Comparison of ENCODE assay signal across 8 mouse cellular contexts in genomic region chr10:44530067-44530360, GRCm38 (mm10). TPM values are rescaled to one million over a fixed set of nuclear protein-coding genes. Genes with fewer than 3 reads are reported as not detected.
DNase-seq lines count a peak whose midpoint lies in the region; ATAC-seq and TF ChIP-seq lines count a peak whose summit lies in the region.

No protein-coding gene starts in this region.

- H3K9ac ChIP-seq in CH12.LX (ENCODE audit: insufficient read depth, low read depth) = 0 out of 2 replicates have a peak overlapping the region, but pooled peaks have one; percentile 48
- peak overlapping the region; percentile 73 for H3K9ac ChIP-seq in heart, embryonic 16.5 days (ENCODE audit: low read length)
- H3K9ac ChIP-seq in liver, embryonic 16.5 days (ENCODE audit: low read depth, low read length) = peak overlapping the region; percentile 70

- H3K27ac ChIP-seq in CH12.LX (ENCODE audit: insufficient read depth, low read depth) = no peak overlapping the region
- no peak overlapping the region for H3K27ac ChIP-seq in heart, embryonic 16.5 days (ENCODE audit: low read length)
- no peak overlapping the region for H3K27ac ChIP-seq in liver, embryonic 16.5 days (ENCODE audit: low read length)

- H3K4me2 ChIP-seq in CH12.LX (ENCODE audit: insufficient read depth, low read depth, poor library complexity, severe bottlenecking) = peak overlapping the region; percentile 74
- H3K4me2 ChIP-seq in heart, embryonic 16.5 days (ENCODE audit: low read depth, low read length) = peak overlapping the region; percentile 97
- peak overlapping the region; percentile 97 for H3K4me2 ChIP-seq in liver, embryonic 16.5 days (ENCODE audit: low read depth, low read length)

- 13% methylated on average over 5 of the region's 5 CpGs for WGBS in heart, embryonic 16.5 days
- WGBS in liver, embryonic 16.5 days (ENCODE audit: insufficient replicate concordance) = 5% methylated on average over 5 of the region's 5 CpGs

- peak; percentile 77 for DNase-seq in heart, adult 11 months
- no peak for DNase-seq in heart, postnatal 36 days
- no peak for DNase-seq in CH12.LX (ENCODE audit: extremely low read depth)
- no peak for DNase-seq in adrenal gland, postnatal 14 days
- DNase-seq in left cerebral cortex, postnatal 25 days (ENCODE audit: low spot score in 2 of 2) = no peak
- DNase-seq in testis, postnatal 14 days (ENCODE audit: low spot score) = no peak

- no peak for ATAC-seq in heart, embryonic 16.5 days (replicated peaks; ENCODE audit: extremely low read depth, insufficient read depth, low FRiP score)
- ATAC-seq in liver, embryonic 16.5 days (ENCODE audit: low read depth) = no peak

- H3K4me1 ChIP-seq in CH12.LX (ENCODE audit: control insufficient read depth in 1 of 2, insufficient read depth in 2 of 2) = peaks cover 0 to 23% of the 10 kb centered on the region in 2 experiments; a peak in 2 of 4 replicates
- peaks cover 8% of the 10 kb centered on the region for H3K4me1 ChIP-seq in heart, embryonic 16.5 days (ENCODE audit: control insufficient read depth, insufficient read depth, low read length)
- peaks cover 10% of the 10 kb centered on the region for H3K4me1 ChIP-seq in liver, embryonic 16.5 days (ENCODE audit: control insufficient read depth, low read depth, low read length)

- no peaks in the 10 kb centered on the region for H3K27me3 ChIP-seq in CH12.LX (replicated peaks)
- peaks cover 27% of the 10 kb centered on the region for H3K27me3 ChIP-seq in heart, embryonic 16.5 days (ENCODE audit: control insufficient read depth, insufficient read depth, low read length)
- peaks cover 40% of the 10 kb centered on the region for H3K27me3 ChIP-seq in liver, embryonic 16.5 days (ENCODE audit: control insufficient read depth, insufficient read depth, low read depth, low read length)

- dilution Hi-C loops in CH12.LX (cut with MboI; ENCODE audit: extremely low pct_ligation_motif_present, extremely low pct_unique_long_range_greater_than_20kb, low sequenced_read_pairs) = no loop called here

- no peak for TF ChIP-seq POLR2A in CH12.LX (IDR thresholded peaks at IDR 0.05; ENCODE audit: low read depth, low read length)

- no peaks in the 10 kb centered on the region for H3K9me3 ChIP-seq in CH12.LX (replicated peaks; ENCODE audit: low read length)
- no peaks in the 10 kb centered on the region for H3K9me3 ChIP-seq in heart, embryonic 16.5 days (replicated peaks; ENCODE audit: control insufficient read depth, low read length)
- no peaks in the 10 kb centered on the region for H3K9me3 ChIP-seq in liver, embryonic 16.5 days (replicated peaks; ENCODE audit: control insufficient read depth, low read length)

- TF ChIP-seq EP300 in CH12.LX (IDR thresholded peaks at IDR 0.05; ENCODE audit: low read length) = no peak

- TF ChIP-seq RAD21 in CH12.LX (IDR thresholded peaks at IDR 0.05; ENCODE audit: low read depth, low read length) = no peak

- no peak for TF ChIP-seq CTCF in CH12.LX (conservative IDR thresholded peaks at IDR 0.05 in 1 of 2, IDR thresholded peaks at IDR 0.05 in 1 of 2; ENCODE audit: low read depth in 2 of 2, low read length in 2 of 2)

- in situ Hi-C loops in CH12.LX (cut with MboI; ENCODE audit: low pct_ligation_motif_present, low pct_unique_long_range_greater_than_20kb, low sequenced_read_pairs) = no loop called here

- H3K4me3 ChIP-seq in CH12.LX (replicated peaks in 1 of 3; ENCODE audit: low read depth in 2 of 3, low read length in 2 of 3, poor library complexity in 1 of 3) = peak overlapping the region; percentile 67 to 73 (median 71)
- H3K4me3 ChIP-seq in heart, embryonic 16.5 days (ENCODE audit: low read length) = peak overlapping the region; percentile 76
- peak overlapping the region; percentile 78 for H3K4me3 ChIP-seq in liver, embryonic 16.5 days (ENCODE audit: low read depth, low read length)

- intact Hi-C loops in heart, postnatal 36 days (cut with DNase I) = no loop called here
- intact Hi-C loops in left cerebral cortex, postnatal 25 days (cut with DNase I) = no loop called here

- no peaks in the 10 kb centered on the region for H3K36me3 ChIP-seq in CH12.LX (replicated peaks in 1 of 2; ENCODE audit: control insufficient read depth in 1 of 2, insufficient read depth in 1 of 2, low read length in 1 of 2)
- no peaks in the 10 kb centered on the region for H3K36me3 ChIP-seq in heart, embryonic 16.5 days (ENCODE audit: control insufficient read depth, insufficient read depth)
- H3K36me3 ChIP-seq in liver, embryonic 16.5 days (ENCODE audit: control insufficient read depth, insufficient read depth) = no peaks in the 10 kb centered on the region

- no peaks in the 10 kb centered on the region for H3K79me2 ChIP-seq in CH12.LX (replicated peaks; ENCODE audit: control insufficient read depth, extremely low read depth, insufficient read depth, poor library complexity, severe bottlenecking)

TF ChIP-seq in CH12.LX, 34 proteins besides CTCF, POLR2A, EP300 and RAD21:
- TF ChIP-seq IRF4 (IDR thresholded peaks at IDR 0.05; ENCODE audit: low read depth, low read length) = no peak
- no peak for TF ChIP-seq GABPA (IDR thresholded peaks at IDR 0.05; ENCODE audit: insufficient replicate concordance, low read depth, low read length)
- no peak for TF ChIP-seq USF2 (conservative IDR thresholded peaks at IDR 0.05; ENCODE audit: low read depth, low read length)
- no peak for TF ChIP-seq MXI1 (IDR thresholded peaks at IDR 0.05; ENCODE audit: low read depth, low read length)
- TF ChIP-seq JUND (conservative IDR thresholded peaks at IDR 0.05; ENCODE audit: low read depth, low read length) = no peak
- TF ChIP-seq NRF1 (IDR thresholded peaks at IDR 0.05; ENCODE audit: low read depth, low read length) = no peak
- no peak for TF ChIP-seq PAX5 (IDR thresholded peaks at IDR 0.05; ENCODE audit: low read length)
- no peak for TF ChIP-seq ETS1 (conservative IDR thresholded peaks at IDR 0.05; ENCODE audit: low read depth, low read length)
- no peak for TF ChIP-seq CHD1 (IDR thresholded peaks at IDR 0.05; ENCODE audit: low read depth, low read length)
- TF ChIP-seq HCFC1 (IDR thresholded peaks at IDR 0.05; ENCODE audit: low read depth, low read length) = no peak
- no peak for TF ChIP-seq ZKSCAN1 (IDR thresholded peaks at IDR 0.05; ENCODE audit: borderline replicate concordance, low read depth, low read length)
- TF ChIP-seq ZNF384 (IDR thresholded peaks at IDR 0.05; ENCODE audit: low read depth, low read length) = no peak
- TF ChIP-seq POLR2AphosphoS2 (IDR thresholded peaks at IDR 0.05; ENCODE audit: low read depth, low read length) = no peak
- no peak for TF ChIP-seq USF1 (IDR thresholded peaks at IDR 0.05; ENCODE audit: low read depth, low read length)
- no peak for TF ChIP-seq TCF12 (IDR thresholded peaks at IDR 0.05; ENCODE audit: low read depth, low read length)
- TF ChIP-seq TBP (conservative IDR thresholded peaks at IDR 0.05; ENCODE audit: low read depth, low read length) = no peak
- no peak for TF ChIP-seq MYC (IDR thresholded peaks at IDR 0.05; ENCODE audit: low read depth, low read length)
- no peak for TF ChIP-seq MEF2A (IDR thresholded peaks at IDR 0.05; ENCODE audit: borderline replicate concordance, low read depth, low read length)
- no peak for TF ChIP-seq RCOR1 (conservative IDR thresholded peaks at IDR 0.05; ENCODE audit: low read depth, low read length)
- TF ChIP-seq MAZ (IDR thresholded peaks at IDR 0.05; ENCODE audit: low read depth, low read length) = no peak

RNA-seq across cellular contexts. Expression of gene Prdm1, which starts 1.7 kb away (rescaled TPM):
- 1 to 10 TPM; 1.6 to 2.4 TPM for total RNA-seq in heart, postnatal 36 days (2021)
- total RNA-seq in CH12.LX (2012; rRNA removed) (8.0 and 10.9 TPM in 2 replicates), CH12.LX (2014; rRNA removed) (4.5 and 4.7 TPM in 2 replicates)
- polyA plus RNA-seq in CH12.LX (2012; ENCODE audit: insufficient read length, low read depth) = 12.5 and 13.6 TPM in 2 replicates
- polyA plus RNA-seq in heart, embryonic 16.5 days (2015; fragmentation: Nextera tagmentation; extraction: Ambion mirVana) = 0.98 and 1.3 TPM in 2 replicates
- polyA plus RNA-seq in liver, embryonic 16.5 days (2015; fragmentation: Nextera tagmentation; extraction: Ambion mirVana) = 0.33 and 0.54 TPM in 2 replicates
- 2.8 and 3.2 TPM in 2 replicates for total RNA-seq in adrenal gland, postnatal 14 days (2021)
- total RNA-seq in left cerebral cortex, postnatal 25 days (2021) = 1 to 10 TPM in 1 of 2 experiments, under 1 TPM in 1; 0.53 to 1.1 TPM
